Mouse (Mus musculus) neural tube, embryonic 15.5 days (tissue): ENCODE results near the gene Spin2-ps6. TPM values are rescaled to one million over a fixed set of nuclear protein-coding genes. Genes with fewer than 3 reads are reported as not detected.
"Not testable (repeated sequence)": the region's sequence is repeated elsewhere in the genome, so short reads cannot be mapped to it uniquely, and the experiment has no call there.

ENCODE experiments used
- ATAC-seq: fragments of 200-750 bp; cut with Nextera tagmentation; 2 replicates; pipeline ENCODE4 v1.8.0; 2017; ENCODE audit warnings: mild to moderate bottlenecking, moderate TSS enrichment, moderate library complexity; ENCODE audit not compliant: low FRiP score
- H3K27ac ChIP-seq: fragments of 300-500 bp; sonication (generic); replicated peaks from 2 replicates; pipeline ENCODE4 v1.5.1; 2015; ENCODE audit warnings: mild to moderate bottlenecking, inconsistent platforms
- H3K27me3 ChIP-seq: fragments of 300-500 bp; sonication (generic); replicated peaks from 2 replicates; pipeline ENCODE4 v1.6.1; 2015; ENCODE audit warnings: inconsistent platforms
- H3K36me3 ChIP-seq: fragments of 300-500 bp; sonication (generic); 2 replicates; pipeline ENCODE4 v1.6.1; 2015; ENCODE audit warnings: inconsistent platforms
- H3K4me1 ChIP-seq: fragments of 300-500 bp; sonication (generic); 2 replicates; pipeline ENCODE4 v1.6.1; 2015; ENCODE audit warnings: inconsistent platforms
- H3K4me2 ChIP-seq: fragments of 300-500 bp; sonication (generic); 2 replicates; pipeline ENCODE4 v1.6.1; 2015; ENCODE audit warnings: inconsistent platforms, mild to moderate bottlenecking, moderate library complexity
- H3K4me3 ChIP-seq: fragments of 300-500 bp; sonication (generic); replicated peaks from 2 replicates; pipeline ENCODE4 v1.5.1; 2015; ENCODE audit warnings: mild to moderate bottlenecking, inconsistent platforms
- H3K9ac ChIP-seq: fragments of 300-500 bp; sonication (generic); replicated peaks from 2 replicates; pipeline ENCODE4 v1.6.1; 2015; ENCODE audit warnings: mild to moderate bottlenecking, inconsistent platforms
- H3K9me3 ChIP-seq: fragments of 300-500 bp; sonication (generic); replicated peaks from 2 replicates; pipeline ENCODE4 v1.6.1; 2016; ENCODE audit warnings: inconsistent platforms
- WGBS: fragments of 180-500 bp; shearing (Covaris S2); methylation state at CpG from one replicate; pipeline ENCODE4 v1.1.7; 2015; ENCODE audit warnings: mixed read lengths; 5-methylcytosine and 5-hydroxymethylcytosine counted together
- polyA plus RNA-seq: library from polyadenylated mRNA; unstranded; fragments of >200 nt; fragmentation: Nextera tagmentation; extraction: Ambion mirVana; gene quantifications from 2 replicates; pipeline ENCODE4 v1.2.1, GENCODE M21; 2015

Gene Spin2-ps6
- polyA plus RNA-seq, result not detected in 2 replicates

- H3K4me3 ChIP-seq, H3K4me1 ChIP-seq, H3K27ac ChIP-seq, ATAC-seq, H3K4me2 ChIP-seq, H3K9ac ChIP-seq, H3K9me3 ChIP-seq, H3K36me3 ChIP-seq, H3K27me3 ChIP-seq: not testable (repeated sequence)
- 100% methylated on average over 1 of the region's 3 CpGs for WGBS
Observed at GRCm38 (mm10) chrX:33234569-33234968, at the start of gene Spin2-ps6. TSS of gene Spin2-ps6 (plus strand) at chrX:33234869.

Other genes with a start within 250 kb of the Spin2-ps6 start
- not detected in 2 replicates for gene Btbd35f12, start 78.5 kb downstream of the Spin2-ps6 start, polyA plus RNA-seq